Mouse (Mus musculus) cerebellum, postnatal 4 days (tissue): ENCODE results near the gene Nat10.

Experiments used
- DNase-seq, 2 experiments: peaks; one replicate each; pipeline ENCODE4 v3.0.0; 2022; ENCODE audit warnings: low spot score in 2 of 2, mixed read lengths in 1 of 2

Gene Nat10

GRCm38 (mm10) chr2:103691278-103691677 is 69.8 kb downstream of the Nat10 start:
- no peak for DNase-seq

GRCm38 (mm10) chr2:103690828-103691227 is 70.2 kb downstream of the Nat10 start:
- DNase-seq = no peak

GRCm38 (mm10) chr2:103690425-103690824 is 70.6 kb downstream of the Nat10 start:
- DNase-seq = peak in 1 of 2 experiments; percentile 70

- DNase-seq = no peak
These were observed 73.2 kb downstream of the Nat10 start for GRCm38 (mm10) chr2:103687888-103688287.

GRCm38 (mm10) chr2:103687143-103687542 is 73.9 kb downstream of the Nat10 start:
- peak in 1 of 2 experiments; percentile 25 for DNase-seq

GRCm38 (mm10) chr2:103685581-103685980 is 75.5 kb downstream of the Nat10 start:
- no peak for DNase-seq

GRCm38 (mm10) chr2:103684926-103685577 is 76.0 kb downstream of the Nat10 start:
- DNase-seq = no peak

GRCm38 (mm10) chr2:103684431-103684830 is 76.6 kb downstream of the Nat10 start:
- no peak for DNase-seq

GRCm38 (mm10) chr2:103682927-103683442 is 78.1 kb downstream of the Nat10 start:
- DNase-seq = no peak

- no peak for DNase-seq
These were observed 78.8 kb downstream of the Nat10 start for GRCm38 (mm10) chr2:103682261-103682722.

GRCm38 (mm10) chr2:103681149-103681548 is 79.9 kb downstream of the Nat10 start:
- DNase-seq = no peak

- no peak for DNase-seq
These were observed 80.5 kb downstream of the Nat10 start for GRCm38 (mm10) chr2:103680364-103681110.

GRCm38 (mm10) chr2:103678433-103678832 is 82.6 kb downstream of the Nat10 start:
- DNase-seq = no peak

- DNase-seq = no peak
These were observed 83.3 kb downstream of the Nat10 start for GRCm38 (mm10) chr2:103677614-103678369.

- DNase-seq = no peak
These were observed 84.3 kb downstream of the Nat10 start for GRCm38 (mm10) chr2:103676808-103677207.

- no peak for DNase-seq
These were observed 85.7 kb downstream of the Nat10 start for GRCm38 (mm10) chr2:103675391-103675790.

GRCm38 (mm10) chr2:103673609-103674008 is 87.5 kb downstream of the Nat10 start:
- DNase-seq = no peak

GRCm38 (mm10) chr2:103672573-103673119 is 88.4 kb downstream of the Nat10 start:
- no peak for DNase-seq
